Mouse (Mus musculus) gastrocnemius, adult 2 months (tissue): ENCODE data around the gene Plcl2. TPM values are rescaled to one million over a fixed set of nuclear protein-coding genes. Genes with fewer than 3 reads are reported as not detected.
"Not testable (repeated sequence)": the region's sequence is repeated elsewhere in the genome, so short reads cannot be mapped to it uniquely, and the experiment has no call there.

Experiments used
- DNase-seq: peaks from one replicate; pipeline ENCODE4 v3.0.0; 2022
- H3K27ac ChIP-seq: fragments of 200-600 bp; 2 replicates; pipeline ENCODE4 v1.8.1; 2022; ENCODE audit warnings: mild to moderate bottlenecking
- H3K4me3 ChIP-seq: fragments of 200-600 bp; 2 replicates; pipeline ENCODE4 v1.8.1; 2022; ENCODE audit warnings: mild to moderate bottlenecking, moderate library complexity
- CTCF ChIP-seq: fragments of 200-600 bp; IDR thresholded peaks from 2 replicates; pipeline ENCODE4 v1.8.1; 2022; ENCODE audit warnings: antibody characterized with exemption, mild to moderate bottlenecking, moderate library complexity
- intact Hi-C: fragments of 180-260 bp; cut with DNase I; formaldehyde crosslinking; loops from one replicate; pipeline ENCODE4 v1.15.1; 2025
- total RNA-seq, 2 experiments: library from RNA; stranded (reverse); gene quantifications; 2 replicates each; pipeline ENCODE4 v1.2.3; 2021

The Plcl2 gene
- total RNA-seq, 2 experiments from 2014 or later = 31.0 to 37.2 TPM

GRCm38 (mm10) chr17:50519588-50519987 is 10.4 kb downstream of the Plcl2 start:
- intact Hi-C loops = no loop called here

GRCm38 (mm10) chr17:50522473-50523083 is 13.4 kb downstream of the Plcl2 start:
- Histone ChIP-seq H3K4me3 (no peak overlapping the region), H3K27ac (no peak overlapping the region)
- TF ChIP-seq CTCF = no peak
- DNase-seq = no peak
- intact Hi-C loops = no loop called here

More at GRCm38 (mm10) chr17:50519588-50519987, 10.4 kb downstream of the Plcl2 start:
- DNase-seq = no peak
- no peak overlapping the region for H3K4me3 ChIP-seq
- no peak for TF ChIP-seq CTCF
- H3K27ac ChIP-seq = no peak overlapping the region

GRCm38 (mm10) chr17:50524970-50525369 is 15.8 kb downstream of the Plcl2 start:
- intact Hi-C loops = no loop called here
- DNase-seq = no peak
- H3K4me3 ChIP-seq = no peak overlapping the region
- no peak for TF ChIP-seq CTCF
- no peak overlapping the region for H3K27ac ChIP-seq

- TF ChIP-seq CTCF = no peak
- no peak overlapping the region for H3K4me3 ChIP-seq
- intact Hi-C loops = no loop called here
- H3K27ac ChIP-seq = peak overlapping the region; percentile 25
- DNase-seq = peak; percentile 24
Measured at GRCm38 (mm10) chr17:50525821-50526220, 16.6 kb downstream of the Plcl2 start.

- no peak for TF ChIP-seq CTCF
- no peak for DNase-seq
- intact Hi-C loops = no loop called here
- Histone ChIP-seq H3K27ac (peak overlapping the region; percentile 49), H3K4me3 (no peak overlapping the region)
Measured at GRCm38 (mm10) chr17:50530089-50530488, 20.9 kb downstream of the Plcl2 start.

GRCm38 (mm10) chr17:50534889-50535288 is 25.7 kb downstream of the Plcl2 start:
- H3K4me3 ChIP-seq, DNase-seq, intact Hi-C loops, H3K27ac ChIP-seq: not testable (repeated sequence)

- intact Hi-C loops = no loop called here
Measured at GRCm38 (mm10) chr17:50536409-50537194, 27.4 kb downstream of the Plcl2 start.

GRCm38 (mm10) chr17:50537786-50538185 is 28.6 kb downstream of the Plcl2 start:
- intact Hi-C loops = no loop called here

More at GRCm38 (mm10) chr17:50536409-50537194, 27.4 kb downstream of the Plcl2 start:
- H3K4me3 ChIP-seq = no peak overlapping the region
- H3K27ac ChIP-seq = no peak overlapping the region
- TF ChIP-seq CTCF = no peak
- DNase-seq = no peak

GRCm38 (mm10) chr17:50544860-50545259 is 35.7 kb downstream of the Plcl2 start:
- Histone ChIP-seq H3K4me3 (no peak overlapping the region), H3K27ac (no peak overlapping the region)
- intact Hi-C loops = no loop called here
- TF ChIP-seq CTCF = no peak
- DNase-seq = no peak

More at GRCm38 (mm10) chr17:50537786-50538185, 28.6 kb downstream of the Plcl2 start:
- DNase-seq = no peak
- TF ChIP-seq CTCF = no peak
- H3K4me3 ChIP-seq = no peak overlapping the region
- no peak overlapping the region for H3K27ac ChIP-seq

GRCm38 (mm10) chr17:50545274-50545673 is 36.1 kb downstream of the Plcl2 start:
- Histone ChIP-seq H3K4me3 (no peak overlapping the region), H3K27ac (no peak overlapping the region)
- intact Hi-C loops = no loop called here
- no peak for TF ChIP-seq CTCF
- no peak for DNase-seq

GRCm38 (mm10) chr17:50552130-50552529 is 42.9 kb downstream of the Plcl2 start:
- Histone ChIP-seq H3K27ac (no peak overlapping the region), H3K4me3 (no peak overlapping the region)
- intact Hi-C loops = no loop called here
- TF ChIP-seq CTCF = no peak
- DNase-seq = peak; percentile 30

- TF ChIP-seq CTCF = peak; percentile 25; the same call in 1 of the 2 replicates
- DNase-seq = no peak
- intact Hi-C loops = no loop called here
- H3K27ac ChIP-seq = peak overlapping the region; percentile 16; the same call in 1 of the 2 replicates
- no peak overlapping the region for H3K4me3 ChIP-seq
Measured at GRCm38 (mm10) chr17:50557566-50558238, 48.5 kb downstream of the Plcl2 start.

GRCm38 (mm10) chr17:50558239-50558625 is 49.0 kb downstream of the Plcl2 start:
- DNase-seq = no peak
- Histone ChIP-seq H3K27ac (peak overlapping the region; percentile 41; the same call in 1 of the 2 replicates), H3K4me3 (no peak overlapping the region)
- intact Hi-C loops = no loop called here
- no peak for TF ChIP-seq CTCF
